Mouse (Mus musculus) embryonic facial prominence, embryonic 15.5 days (tissue): ENCODE results near the gene Pkp2. TPM values are rescaled to one million over a fixed set of nuclear protein-coding genes. Genes with fewer than 3 reads are reported as not detected.
A peak's percentile ranks its signal among the peaks of the same experiment; 100 is the strongest.

ENCODE experiments used
- ATAC-seq: fragments of 200-750 bp; cut with Nextera tagmentation; 2 replicates; pipeline ENCODE4 v1.8.0; 2017; ENCODE audit warnings: low read depth, moderate TSS enrichment; ENCODE audit not compliant: insufficient number of reproducible peaks, low FRiP score, low TSS enrichment
- H3K27ac ChIP-seq: fragments of 300-500 bp; sonication (generic); replicated peaks from 2 replicates; pipeline ENCODE4 v1.5.1; 2015; ENCODE audit warnings: mild to moderate bottlenecking, inconsistent platforms
- H3K27me3 ChIP-seq: fragments of 300-500 bp; sonication (generic); 2 replicates; pipeline ENCODE4 v1.6.1; 2015; ENCODE audit warnings: inconsistent platforms
- H3K36me3 ChIP-seq: fragments of 300-500 bp; sonication (generic); 2 replicates; pipeline ENCODE4 v1.6.1; 2015; ENCODE audit warnings: mild to moderate bottlenecking, inconsistent platforms
- H3K4me1 ChIP-seq: fragments of 300-500 bp; sonication (generic); 2 replicates; pipeline ENCODE4 v1.6.1; 2015; ENCODE audit warnings: inconsistent platforms
- H3K4me2 ChIP-seq: fragments of 300-500 bp; sonication (generic); replicated peaks from 2 replicates; pipeline ENCODE4 v1.6.1; 2015; ENCODE audit warnings: mild to moderate bottlenecking, inconsistent platforms
- H3K4me3 ChIP-seq: fragments of 300-500 bp; sonication (generic); replicated peaks from 2 replicates; pipeline ENCODE4 v1.5.1; 2015; ENCODE audit warnings: mild to moderate bottlenecking, inconsistent platforms
- H3K9ac ChIP-seq: fragments of 300-500 bp; sonication (generic); 2 replicates; pipeline ENCODE4 v1.6.1; 2015; ENCODE audit warnings: inconsistent platforms
- H3K9me3 ChIP-seq: fragments of 300-500 bp; sonication (generic); replicated peaks from 2 replicates; pipeline ENCODE4 v1.6.1; 2016; ENCODE audit warnings: inconsistent platforms
- WGBS: fragments of 180-500 bp; shearing (Covaris S2); methylation state at CpG from one replicate; pipeline ENCODE4 v1.1.7; 2015; 5-methylcytosine and 5-hydroxymethylcytosine counted together
- polyA plus RNA-seq: library from polyadenylated mRNA; unstranded; fragments of >200 nt; fragmentation: Nextera tagmentation; extraction: Ambion mirVana; gene quantifications from 2 replicates; pipeline ENCODE4 v1.2.1, GENCODE M21; 2015

Gene Pkp2
- polyA plus RNA-seq, 1 experiment from 2014 or later: 6.5 TPM

GRCm38 (mm10) chr16:16261481-16261880 lies 48.4 kb downstream of the Pkp2 start:
- Histone ChIP-seq H3K4me3 (no peak overlapping the region), H3K27ac (no peak overlapping the region), H3K36me3 (no peaks in the 10 kb centered on the region), H3K9ac (no peak overlapping the region), H3K4me2 (no peak overlapping the region), H3K4me1 (no peaks in the 10 kb centered on the region), H3K9me3 (no peaks in the 10 kb centered on the region), H3K27me3 (no peaks in the 10 kb centered on the region)
- 70% methylated on average over 6 of the region's 6 CpGs for WGBS
- ATAC-seq: no peak

- Histone ChIP-seq H3K27me3 (no peaks in the 10 kb centered on the region), H3K4me2 (no peak overlapping the region), H3K27ac (no peak overlapping the region), H3K9ac (no peak overlapping the region), H3K4me1 (no peaks in the 10 kb centered on the region), H3K9me3 (no peaks in the 10 kb centered on the region), H3K36me3 (no peaks in the 10 kb centered on the region), H3K4me3 (no peak overlapping the region)
- no peak for ATAC-seq
- 89% methylated on average over 3 of the region's 3 CpGs for WGBS
Observed at GRCm38 (mm10) chr16:16262436-16262835, 49.3 kb downstream of the Pkp2 start.

- no peaks in the 10 kb centered on the region for H3K9me3 ChIP-seq
- H3K9ac ChIP-seq: no peak overlapping the region
- WGBS: 43% methylated on average over 3 of the region's 3 CpGs
Observed at GRCm38 (mm10) chr16:16272978-16273377, 59.9 kb downstream of the Pkp2 start.

GRCm38 (mm10) chr16:16273752-16274151 lies 60.6 kb downstream of the Pkp2 start:
- Histone ChIP-seq H3K4me2 (no peak overlapping the region), H3K4me1 (no peaks in the 10 kb centered on the region), H3K9ac (no peak overlapping the region), H3K27me3 (no peaks in the 10 kb centered on the region), H3K4me3 (no peak overlapping the region), H3K36me3 (no peaks in the 10 kb centered on the region), H3K9me3 (no peaks in the 10 kb centered on the region), H3K27ac (no peak overlapping the region)
- no peak for ATAC-seq
- 80% methylated on average over 6 of the region's 6 CpGs for WGBS

More at GRCm38 (mm10) chr16:16272978-16273377, 59.9 kb downstream of the Pkp2 start:
- Histone ChIP-seq H3K4me2 (no peak overlapping the region), H3K4me3 (no peak overlapping the region), H3K36me3 (no peaks in the 10 kb centered on the region), H3K27ac (no peak overlapping the region), H3K4me1 (no peaks in the 10 kb centered on the region), H3K27me3 (no peaks in the 10 kb centered on the region)
- no peak for ATAC-seq

- Histone ChIP-seq H3K27ac (peak within 1 kb of the TSS; percentile 96), H3K9me3 (no peaks in the 10 kb centered on the region), H3K36me3 (peaks cover 14% of the 10 kb centered on the region; the same call in 1 of the 2 replicates), H3K4me1 (peaks cover 5% of the 10 kb centered on the region; the same call in 1 of the 2 replicates), H3K4me3 (peak within 1 kb of the TSS; percentile 92), H3K9ac (peak within 1 kb of the TSS; percentile 82), H3K27me3 (no peaks in the 10 kb centered on the region), H3K4me2 (peak within 1 kb of the TSS; percentile 83)
- peak; percentile 98 for ATAC-seq
- WGBS: under 1% methylated on average over 50 of the region's 50 CpGs
Observed at GRCm38 (mm10) chr16:16302369-16303137, 89.4 kb downstream of the Pkp2 start, which contains the start of gene Yars2. Yars2 (plus strand) TSS chr16:16302965.

GRCm38 (mm10) chr16:16303138-16303827 lies 90.2 kb downstream of the Pkp2 start:
- peaks cover 5% of the 10 kb centered on the region; the same call in 1 of the 2 replicates for H3K4me1 ChIP-seq
- no peaks in the 10 kb centered on the region for H3K27me3 ChIP-seq
- ATAC-seq: peak; percentile 55
- peak overlapping the region; percentile 82 for H3K9ac ChIP-seq
- peak overlapping the region; percentile 96 for H3K27ac ChIP-seq
- H3K9me3 ChIP-seq: no peaks in the 10 kb centered on the region
- H3K36me3 ChIP-seq: peaks cover 20% of the 10 kb centered on the region
- peak overlapping the region; percentile 92 for H3K4me3 ChIP-seq
- H3K4me2 ChIP-seq: peak overlapping the region; percentile 83
- WGBS: under 1% methylated on average over 61 of the region's 61 CpGs

- no peaks in the 10 kb centered on the region for H3K9me3 ChIP-seq
- peaks cover 5% of the 10 kb centered on the region; the same call in 1 of the 2 replicates for H3K4me1 ChIP-seq
- H3K27me3 ChIP-seq: no peaks in the 10 kb centered on the region
- H3K36me3 ChIP-seq: peaks cover 21% of the 10 kb centered on the region
- WGBS: 19% methylated on average over 7 of the region's 7 CpGs
- ATAC-seq: no peak
- peak overlapping the region; percentile 82; the same call in 1 of the 2 replicates for H3K9ac ChIP-seq
- H3K4me3 ChIP-seq: peak overlapping the region; percentile 92
- H3K4me2 ChIP-seq: peak overlapping the region; percentile 83
- H3K27ac ChIP-seq: peak overlapping the region; percentile 96
Observed at GRCm38 (mm10) chr16:16303888-16304287, 90.8 kb downstream of the Pkp2 start.

- H3K4me1 ChIP-seq: no peaks in the 10 kb centered on the region
- H3K27ac ChIP-seq: no peak overlapping the region
- ATAC-seq: no peak
- H3K27me3 ChIP-seq: no peaks in the 10 kb centered on the region
- H3K9me3 ChIP-seq: no peaks in the 10 kb centered on the region
- 85% methylated on average over 5 of the region's 5 CpGs for WGBS
- peaks cover 55% of the 10 kb centered on the region for H3K36me3 ChIP-seq
- H3K9ac ChIP-seq: no peak overlapping the region
- no peak overlapping the region for H3K4me3 ChIP-seq
- no peak overlapping the region for H3K4me2 ChIP-seq
Observed at GRCm38 (mm10) chr16:16311319-16311718, 98.2 kb downstream of the Pkp2 start.

Other genes with a start within 250 kb of the Pkp2 start
- 31.0 and 33.0 TPM in 2 replicates for gene Yars2, start 89.6 kb downstream of the Pkp2 start, polyA plus RNA-seq
- gene Dnm1l, start 145.6 kb downstream of the Pkp2 start, polyA plus RNA-seq: 53.5 and 56.1 TPM in 2 replicates